Mouse (Mus musculus) kidney, embryonic 16.5 days (tissue): ENCODE results near the gene Spa17. TPM values are rescaled to one million over a fixed set of nuclear protein-coding genes. Genes with fewer than 3 reads are reported as not detected.

Experiments used
- ATAC-seq: fragments of 200-750 bp; cut with Nextera tagmentation; 2 replicates; pipeline ENCODE4 v1.8.0; 2017; ENCODE audit warnings: moderate TSS enrichment; ENCODE audit not compliant: low FRiP score, low TSS enrichment
- H3K27ac ChIP-seq: fragments of 300-500 bp; sonication (generic); 2 replicates; pipeline ENCODE4 v1.5.1; 2014; ENCODE audit warnings: low read length
- H3K27me3 ChIP-seq: fragments of 300-500 bp; sonication (generic); 2 replicates; pipeline ENCODE4 v1.6.1; 2014; ENCODE audit warnings: low read length, control low read depth, mixed read lengths; ENCODE audit not compliant: insufficient read depth
- H3K36me3 ChIP-seq: fragments of 300-500 bp; sonication (generic); 2 replicates; pipeline ENCODE4 v1.6.1; 2014; ENCODE audit warnings: low read length, control low read depth, mixed read lengths; ENCODE audit not compliant: insufficient read depth
- H3K4me1 ChIP-seq: fragments of 300-500 bp; sonication (generic); 2 replicates; pipeline ENCODE4 v1.6.1; 2014; ENCODE audit warnings: low read length, control low read depth, mixed read lengths; ENCODE audit not compliant: insufficient read depth
- H3K4me2 ChIP-seq: fragments of 300-500 bp; sonication (generic); replicated peaks from 2 replicates; pipeline ENCODE4 v1.6.1; 2014; ENCODE audit warnings: low read depth, low read length
- H3K4me3 ChIP-seq: fragments of 300-500 bp; sonication (generic); 2 replicates; pipeline ENCODE4 v1.5.1; 2014; ENCODE audit warnings: mild to moderate bottlenecking, low read length
- H3K9ac ChIP-seq: fragments of 300-500 bp; sonication (generic); replicated peaks from 2 replicates; pipeline ENCODE4 v1.6.1; 2014; ENCODE audit warnings: low read length
- H3K9me3 ChIP-seq: fragments of 300-500 bp; sonication (generic); 2 replicates; pipeline ENCODE4 v1.6.1; 2016; ENCODE audit warnings: low read length, control low read depth
- WGBS: fragments of 180-500 bp; shearing (Covaris S2); extraction: QIAGEN DNeasy Blood & Tissue Kit; methylation state at CpG from one replicate; pipeline ENCODE4 v1.1.7; 2014; 5-methylcytosine and 5-hydroxymethylcytosine counted together
- polyA plus RNA-seq: library from polyadenylated mRNA; unstranded; fragments of >200 nt; fragmentation: Nextera tagmentation; extraction: Ambion mirVana; gene quantifications from 2 replicates; pipeline ENCODE4 v1.2.1, GENCODE M21; 2015

Gene Spa17
- polyA plus RNA-seq, 1 experiment from 2014 or later, result 6.6 TPM

DNA sequence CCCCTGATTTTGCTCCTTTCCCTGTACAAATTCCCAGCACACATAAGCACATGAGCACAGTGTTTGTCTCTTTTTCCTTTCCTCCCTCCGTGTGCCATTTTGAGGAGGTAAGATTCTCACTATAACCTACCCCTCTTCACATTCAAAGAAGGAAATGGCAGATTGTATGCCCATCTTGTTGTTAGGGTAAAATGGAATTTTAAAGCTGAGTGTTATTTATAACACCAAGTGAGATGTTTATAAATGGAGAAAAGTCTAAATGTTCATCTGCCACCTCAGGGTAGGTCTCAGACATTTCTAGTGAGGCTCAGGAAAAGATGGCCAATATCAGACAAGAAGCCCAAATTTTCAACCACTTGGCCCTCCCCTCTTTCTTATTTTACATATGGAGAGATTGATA is 11.0 kb upstream of the Spa17 start:
- Histone ChIP-seq H3K27me3 (0 out of 2 replicates have a peak, but pooled peaks cover 3% of the 10 kb centered on the region), H3K9me3 (no peaks in the 10 kb centered on the region), H3K36me3 (no peaks in the 10 kb centered on the region), H3K4me3 (no peak overlapping the region), H3K9ac (no peak overlapping the region), H3K4me2 (no peak overlapping the region), H3K4me1 (no peaks in the 10 kb centered on the region), H3K27ac (no peak overlapping the region)
- no peak for ATAC-seq
- WGBS, result 94% methylated on average over 1 of the region's 1 CpGs

DNA sequence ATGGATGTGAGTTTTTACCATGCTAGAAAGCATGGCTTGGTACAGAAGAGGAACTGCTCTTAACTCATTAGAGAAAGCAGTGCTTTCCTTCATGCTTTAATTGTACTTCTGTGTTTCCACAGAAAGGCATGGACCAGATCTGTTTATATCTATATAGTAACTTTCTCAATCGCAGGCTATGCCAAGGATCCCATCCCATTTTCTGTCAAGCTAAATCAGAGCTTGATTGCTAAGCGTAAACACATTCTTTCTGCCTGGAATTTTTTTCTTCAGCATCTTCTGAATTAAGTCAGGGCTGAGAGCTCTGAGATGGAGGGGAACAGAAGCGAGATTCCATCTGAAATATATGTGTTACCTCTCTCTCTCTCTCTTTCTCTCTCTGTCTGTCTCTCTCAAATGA is 10.5 kb upstream of the Spa17 start:
- H3K9ac ChIP-seq, result no peak overlapping the region
- no peak overlapping the region for H3K4me3 ChIP-seq
- H3K4me1 ChIP-seq, result no peaks in the 10 kb centered on the region
- ATAC-seq, result no peak
- no peak overlapping the region for H3K4me2 ChIP-seq
- H3K27me3 ChIP-seq, result 0 out of 2 replicates have a peak, but pooled peaks cover 3% of the 10 kb centered on the region
- H3K9me3 ChIP-seq, result no peaks in the 10 kb centered on the region
- WGBS, result 87% methylated on average over 3 of the region's 3 CpGs
- no peak overlapping the region for H3K27ac ChIP-seq
- no peaks in the 10 kb centered on the region for H3K36me3 ChIP-seq

DNA sequence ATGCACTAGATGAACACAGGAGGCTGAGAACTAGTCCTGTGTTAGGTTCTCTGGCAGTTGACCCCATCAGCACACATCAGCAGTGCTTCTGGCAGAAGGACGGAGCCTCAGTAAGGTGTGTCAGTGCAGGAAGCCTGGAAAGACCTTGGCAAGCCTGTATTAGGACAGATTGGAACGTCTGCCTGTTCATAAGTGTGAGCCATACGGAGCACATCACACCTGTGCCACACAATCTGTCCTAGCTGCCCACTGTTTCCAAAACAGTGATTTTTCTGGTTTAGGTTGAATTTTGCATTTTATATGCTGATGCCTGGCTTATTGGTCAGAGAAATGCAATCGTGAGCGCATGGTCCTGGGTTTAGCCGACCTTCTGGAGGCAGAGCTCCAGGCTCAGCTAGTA is 7.8 kb upstream of the Spa17 start:
- WGBS, result 83% methylated on average over 6 of the region's 6 CpGs
- H3K27me3 ChIP-seq, result 0 out of 2 replicates have a peak, but pooled peaks cover 3% of the 10 kb centered on the region
- no peaks in the 10 kb centered on the region for H3K4me1 ChIP-seq
- H3K4me3 ChIP-seq, result no peak overlapping the region
- H3K4me2 ChIP-seq, result no peak overlapping the region
- H3K9ac ChIP-seq, result no peak overlapping the region
- H3K36me3 ChIP-seq, result no peaks in the 10 kb centered on the region
- ATAC-seq, result no peak
- no peak overlapping the region for H3K27ac ChIP-seq
- no peaks in the 10 kb centered on the region for H3K9me3 ChIP-seq

DNA sequence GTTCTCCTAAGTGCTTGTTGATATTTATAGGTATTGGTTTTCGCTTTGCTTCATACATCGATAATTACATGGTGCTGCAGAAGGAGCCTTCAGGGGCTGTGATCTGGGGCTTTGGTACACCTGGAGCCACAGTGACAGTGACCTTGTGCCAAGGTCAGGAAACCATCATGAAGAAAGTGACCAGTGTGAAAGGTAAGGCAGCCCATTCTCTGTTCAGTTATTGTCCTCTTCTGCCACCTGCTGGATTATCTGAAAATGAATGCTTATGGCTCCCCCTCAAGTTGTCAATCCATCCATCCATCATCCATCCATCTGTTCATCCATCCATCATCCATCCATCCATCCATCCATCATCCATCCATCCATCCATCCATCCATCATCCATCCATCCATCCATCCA is 3.2 kb upstream of the Spa17 start:
- Histone ChIP-seq H3K27me3 (0 out of 2 replicates have a peak, but pooled peaks cover 3% of the 10 kb centered on the region), H3K36me3 (no peaks in the 10 kb centered on the region), H3K27ac (no peak overlapping the region), H3K9ac (no peak overlapping the region), H3K4me3 (no peak overlapping the region), H3K9me3 (no peaks in the 10 kb centered on the region), H3K4me1 (peaks cover 6% of the 10 kb centered on the region), H3K4me2 (no peak overlapping the region)
- WGBS, result 56% methylated on average over 2 of the region's 2 CpGs
- ATAC-seq, result no peak

DNA sequence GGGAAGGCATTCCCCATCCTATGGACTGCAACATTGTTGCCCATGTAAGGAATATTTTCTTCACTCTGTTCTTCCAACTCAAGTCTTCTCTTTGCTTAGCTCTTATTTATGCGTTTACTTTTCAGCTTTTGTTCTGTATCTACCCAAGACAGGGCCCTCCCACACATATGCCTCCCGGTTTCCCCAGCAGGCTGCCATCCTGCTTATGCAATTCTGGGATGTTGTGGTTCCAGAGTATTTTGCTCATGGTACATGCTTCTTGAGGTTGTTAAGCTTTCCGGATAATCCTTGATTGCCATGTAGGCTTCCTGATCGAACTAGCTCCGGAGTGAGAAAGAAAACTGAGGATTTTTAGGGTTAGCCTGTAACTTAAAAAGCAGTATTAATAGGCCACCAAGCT is 1.7 kb upstream of the Spa17 start:
- H3K9me3 ChIP-seq, result no peaks in the 10 kb centered on the region
- H3K4me3 ChIP-seq, result no peak overlapping the region
- no peak overlapping the region for H3K27ac ChIP-seq
- no peak overlapping the region for H3K4me2 ChIP-seq
- peaks cover 6% of the 10 kb centered on the region for H3K4me1 ChIP-seq
- no peak overlapping the region for H3K9ac ChIP-seq
- no peak for ATAC-seq
- H3K27me3 ChIP-seq, result no peaks in the 10 kb centered on the region
- 74% methylated on average over 5 of the region's 5 CpGs for WGBS
- no peaks in the 10 kb centered on the region for H3K36me3 ChIP-seq

DNA sequence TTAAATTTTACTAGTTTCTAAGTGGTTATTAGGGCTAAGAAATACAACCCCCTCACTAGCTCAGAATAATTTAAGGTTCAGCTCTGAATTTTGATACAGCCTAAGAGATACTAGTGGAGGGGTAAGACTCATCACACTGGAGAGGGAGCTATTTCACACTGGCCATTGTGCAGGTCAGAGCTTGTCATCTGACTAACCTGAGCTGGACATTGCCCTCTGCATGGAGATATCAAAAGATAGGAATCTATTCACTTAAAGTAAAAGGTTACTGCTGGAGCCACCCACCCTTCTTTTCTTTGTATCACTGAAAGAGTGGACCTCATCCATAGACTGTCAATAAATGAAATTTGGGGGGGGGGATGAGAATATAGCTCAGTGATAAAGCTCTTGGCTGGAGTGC is 794 bp upstream of the Spa17 start:
- H3K9ac ChIP-seq, result no peak overlapping the region
- peaks cover 6% of the 10 kb centered on the region for H3K4me1 ChIP-seq
- H3K36me3 ChIP-seq, result no peaks in the 10 kb centered on the region
- H3K9me3 ChIP-seq, result no peaks in the 10 kb centered on the region
- H3K27ac ChIP-seq, result no peak overlapping the region
- H3K4me3 ChIP-seq, result peak overlapping the region; percentile 82; the same call in 1 of the 2 replicates
- peak; percentile 12; the same call in 1 of the 2 replicates for ATAC-seq
- H3K4me2 ChIP-seq, result peak overlapping the region; percentile 88
- H3K27me3 ChIP-seq, result no peaks in the 10 kb centered on the region

DNA sequence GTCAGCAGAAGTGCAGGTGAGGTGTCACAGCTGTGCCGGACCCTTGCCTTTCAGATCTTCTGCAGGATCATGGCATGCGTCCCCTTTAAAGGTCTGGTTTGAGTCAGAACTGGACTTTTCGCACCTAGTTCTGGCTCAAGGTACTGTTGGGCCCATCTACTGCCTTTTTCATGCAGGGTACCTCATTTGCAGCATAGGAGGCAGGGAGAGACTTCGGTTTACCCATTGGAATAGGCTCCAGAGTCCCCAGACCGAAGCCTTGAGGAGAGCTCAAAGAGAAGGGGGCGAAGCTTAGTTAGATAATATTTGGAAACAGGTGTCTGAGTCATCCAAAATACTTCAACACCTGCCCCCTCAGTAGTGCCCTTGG is 374 bp upstream of the Spa17 start:
- Histone ChIP-seq H3K4me1 (peaks cover 6% of the 10 kb centered on the region), H3K9me3 (no peaks in the 10 kb centered on the region), H3K4me3 (peak overlapping the region; percentile 82), H3K4me2 (peak overlapping the region; percentile 88), H3K27me3 (no peaks in the 10 kb centered on the region), H3K27ac (0 out of 2 replicates have a peak overlapping the region, but pooled peaks have one; percentile 50), H3K36me3 (no peaks in the 10 kb centered on the region), H3K9ac (peak overlapping the region; percentile 71)
- 21% methylated on average over 6 of the region's 6 CpGs for WGBS
- ATAC-seq, result no peak

DNA sequence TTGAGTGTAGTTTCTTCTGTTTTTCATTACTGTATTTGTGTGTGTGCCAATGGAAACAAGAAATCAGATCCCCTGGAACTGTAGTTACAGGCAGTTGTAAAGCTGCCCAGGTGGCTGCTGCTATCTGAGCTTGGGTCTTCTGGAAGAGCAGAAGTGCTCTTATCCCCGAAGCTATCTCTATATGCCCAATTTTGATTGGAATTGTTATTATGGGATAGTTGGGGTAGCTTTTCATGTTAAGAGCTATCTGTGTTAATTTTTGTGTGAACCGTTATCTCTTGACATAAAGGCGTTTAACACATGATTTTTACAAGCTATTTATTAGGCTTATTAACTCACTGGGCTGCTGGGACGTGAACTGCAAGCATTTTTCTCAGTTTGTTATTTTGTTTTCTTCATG is 4.0 kb downstream of the Spa17 start:
- Histone ChIP-seq H3K9me3 (no peaks in the 10 kb centered on the region), H3K9ac (no peak overlapping the region), H3K36me3 (no peaks in the 10 kb centered on the region), H3K27ac (no peak overlapping the region), H3K4me2 (no peak overlapping the region), H3K4me1 (peaks cover 6% of the 10 kb centered on the region), H3K4me3 (no peak overlapping the region), H3K27me3 (no peaks in the 10 kb centered on the region)
- no peak for ATAC-seq
- 60% methylated on average over 4 of the region's 4 CpGs for WGBS

DNA sequence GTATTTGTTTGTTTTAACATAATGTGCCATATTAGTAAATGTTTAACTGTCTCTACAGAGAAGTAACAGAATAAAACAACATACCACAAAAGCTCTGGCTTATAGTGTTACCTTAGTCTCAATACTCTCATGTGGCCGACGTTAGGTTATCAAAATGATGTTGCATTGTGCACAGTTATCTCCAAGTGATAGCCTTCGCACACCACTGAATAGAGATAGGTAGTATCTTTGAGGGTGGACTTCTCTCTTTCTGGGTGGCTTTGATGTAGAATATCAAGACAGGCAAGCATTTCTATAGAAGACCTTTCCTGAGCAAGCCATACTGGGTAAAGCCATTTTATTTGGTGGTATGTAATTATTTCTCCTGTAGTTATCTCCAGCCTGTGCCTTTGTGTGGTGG is 8.4 kb downstream of the Spa17 start:
- WGBS, result 91% methylated on average over 3 of the region's 3 CpGs
- H3K9ac ChIP-seq, result no peak overlapping the region

DNA sequence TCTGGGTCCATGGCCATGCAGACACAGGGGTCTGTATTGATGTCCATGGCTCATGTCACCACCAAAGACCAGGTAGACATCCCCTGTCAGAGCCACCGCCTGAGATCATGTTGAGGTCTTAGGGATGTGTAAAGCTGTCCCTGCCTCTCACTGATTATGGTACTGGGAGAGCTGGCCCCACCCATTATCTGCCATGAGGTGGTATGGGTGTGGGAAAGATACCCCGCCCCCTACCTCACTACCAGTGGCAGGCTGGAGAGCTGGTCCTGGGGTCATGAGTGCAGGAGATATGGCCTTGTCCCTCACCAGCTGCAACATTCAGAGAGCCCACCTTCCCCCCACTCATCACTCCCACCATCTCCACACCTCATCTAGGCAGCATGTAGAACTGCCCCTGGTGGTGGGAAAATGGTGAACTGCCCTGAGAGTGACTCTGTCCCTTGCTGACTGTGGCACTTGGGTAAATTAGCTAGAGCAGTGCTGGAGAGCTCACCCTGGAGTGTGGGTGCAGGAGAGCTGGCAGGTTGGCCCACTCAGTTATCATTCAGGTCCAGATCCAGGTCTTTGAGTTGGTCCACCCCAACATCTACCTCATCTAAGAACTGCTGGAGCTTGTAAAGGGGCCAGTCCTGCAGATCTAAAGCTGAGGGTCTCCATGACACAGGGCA is 12.8 kb downstream of the Spa17 start:
- no peaks in the 10 kb centered on the region for H3K4me1 ChIP-seq
- no peaks in the 10 kb centered on the region for H3K36me3 ChIP-seq
- H3K27me3 ChIP-seq, result no peaks in the 10 kb centered on the region
- H3K9ac ChIP-seq, result no peak overlapping the region
- H3K4me2 ChIP-seq, result no peak overlapping the region
- no peak overlapping the region for H3K4me3 ChIP-seq
- no peak overlapping the region for H3K27ac ChIP-seq
- 89% methylated on average over 2 of the region's 2 CpGs for WGBS
- H3K9me3 ChIP-seq, result no peaks in the 10 kb centered on the region
- no peak for ATAC-seq

More for the DNA sequence above, 8.4 kb downstream of the Spa17 start:
- H3K36me3 ChIP-seq, result no peaks in the 10 kb centered on the region
- H3K4me1 ChIP-seq, result no peaks in the 10 kb centered on the region
- H3K4me3 ChIP-seq, result no peak overlapping the region
- no peaks in the 10 kb centered on the region for H3K27me3 ChIP-seq
- H3K4me2 ChIP-seq, result no peak overlapping the region
- ATAC-seq, result no peak
- H3K27ac ChIP-seq, result no peak overlapping the region
- no peaks in the 10 kb centered on the region for H3K9me3 ChIP-seq
